Mouse (Mus musculus) midbrain, embryonic 15.5 days (tissue): ENCODE results near the gene Mylpf. TPM values are rescaled to one million over a fixed set of nuclear protein-coding genes. Genes with fewer than 3 reads are reported as not detected.
"Not testable (repeated sequence)": the region's sequence is repeated elsewhere in the genome, so short reads cannot be mapped to it uniquely, and the experiment has no call there.

Source experiments
- ATAC-seq: fragments of 200-750 bp; cut with Nextera tagmentation; replicated peaks from 2 replicates; pipeline ENCODE4 v1.8.0; 2017; ENCODE audit warnings: moderate TSS enrichment
- H3K27ac ChIP-seq: fragments of 300-500 bp; sonication (generic); 2 replicates; pipeline ENCODE4 v1.5.1; 2015; ENCODE audit warnings: mild to moderate bottlenecking, inconsistent platforms
- H3K27me3 ChIP-seq: fragments of 300-500 bp; sonication (generic); replicated peaks from 2 replicates; pipeline ENCODE4 v1.6.1; 2015; ENCODE audit warnings: inconsistent platforms
- H3K36me3 ChIP-seq: fragments of 300-500 bp; sonication (generic); replicated peaks from 2 replicates; pipeline ENCODE4 v1.6.1; 2015; ENCODE audit warnings: inconsistent platforms
- H3K4me1 ChIP-seq: fragments of 300-500 bp; sonication (generic); 2 replicates; pipeline ENCODE4 v1.6.1; 2015; ENCODE audit warnings: inconsistent platforms
- H3K4me2 ChIP-seq: fragments of 300-500 bp; sonication (generic); 2 replicates; pipeline ENCODE4 v1.6.1; 2015; ENCODE audit warnings: inconsistent platforms, mild to moderate bottlenecking, moderate library complexity
- H3K4me3 ChIP-seq: fragments of 300-500 bp; sonication (generic); 2 replicates; pipeline ENCODE4 v1.5.1; 2015; ENCODE audit warnings: mild to moderate bottlenecking, inconsistent platforms
- H3K9ac ChIP-seq: fragments of 300-500 bp; sonication (generic); 2 replicates; pipeline ENCODE4 v1.6.1; 2015; ENCODE audit warnings: mild to moderate bottlenecking, inconsistent platforms
- H3K9me3 ChIP-seq: fragments of 300-500 bp; sonication (generic); 2 replicates; pipeline ENCODE4 v1.6.1; 2016; ENCODE audit warnings: inconsistent platforms
- WGBS: fragments of 180-500 bp; shearing (Covaris S2); methylation state at CpG from one replicate; pipeline ENCODE4 v1.1.7; 2015; ENCODE audit warnings: mixed read lengths; 5-methylcytosine and 5-hydroxymethylcytosine counted together
- polyA plus RNA-seq: library from polyadenylated mRNA; unstranded; fragments of >200 nt; fragmentation: Nextera tagmentation; extraction: Ambion mirVana; gene quantifications from 2 replicates; pipeline ENCODE4 v1.2.1, GENCODE M21; 2015

Mylpf gene
- 3.9 and 5.0 TPM in 2 replicates for polyA plus RNA-seq

DNA sequence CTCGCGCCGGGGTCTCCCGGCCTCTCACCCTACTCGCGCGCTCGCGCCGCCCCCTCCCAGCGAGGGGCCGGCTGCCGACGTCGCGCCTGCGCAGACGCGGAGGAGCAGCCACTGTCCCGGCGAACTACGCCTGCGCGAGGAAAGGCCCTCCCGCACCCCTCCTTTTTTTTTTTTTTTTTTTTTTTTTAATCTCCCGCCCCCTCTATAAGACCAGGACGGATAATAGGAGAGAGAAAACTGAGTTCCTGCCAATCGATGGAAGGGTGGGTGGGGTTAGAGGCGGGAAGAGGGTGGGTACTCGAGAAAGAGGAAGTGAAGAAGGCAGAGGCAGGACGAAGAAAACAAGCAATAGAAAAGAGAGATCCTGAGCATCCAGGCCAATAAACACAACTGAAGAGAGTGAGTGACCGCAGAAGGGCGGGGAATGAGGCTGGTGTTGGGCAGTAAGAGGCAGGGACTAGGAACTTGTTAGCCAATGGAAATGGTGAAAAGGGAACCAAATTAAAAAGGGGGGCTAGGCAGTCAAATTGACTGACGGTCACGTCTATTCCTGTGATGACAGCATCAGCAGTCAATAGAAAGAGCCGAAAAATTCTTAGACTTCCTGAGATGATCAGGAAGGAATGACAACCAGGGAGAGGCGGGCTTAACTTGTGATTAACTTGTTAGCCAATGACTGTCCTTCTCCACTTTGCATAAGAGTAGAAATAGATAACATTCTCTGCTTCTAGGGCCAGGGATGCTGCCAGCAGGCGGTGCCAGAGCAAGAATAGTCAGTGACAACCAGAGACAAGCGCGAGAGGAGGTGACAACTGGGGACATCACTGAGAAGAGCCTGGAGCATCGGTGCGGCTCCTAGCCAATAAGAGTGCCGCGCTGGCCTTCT lies at the start of gene Mylpf:
Gene Mylpf (plus strand): TSS at position 338 of the 886 bp plus-strand sequence.
- Histone ChIP-seq H3K4me2 (peak within 1 kb of the TSS; percentile 99), H3K4me1 (peaks cover 42% of the 10 kb centered on the region), H3K27ac (peak within 1 kb of the TSS; percentile 90), H3K9ac (peak within 1 kb of the TSS; percentile 97), H3K27me3 (0 out of 2 replicates have a peak, but pooled peaks cover 1% of the 10 kb centered on the region), H3K9me3 (no peaks in the 10 kb centered on the region), H3K4me3 (peak within 1 kb of the TSS; percentile 98), H3K36me3 (0 out of 2 replicates have a peak, but pooled peaks cover under 1% of the 10 kb centered on the region)
- WGBS, result under 1% methylated on average over 44 of the region's 44 CpGs
- ATAC-seq, result peak; percentile 96

DNA sequence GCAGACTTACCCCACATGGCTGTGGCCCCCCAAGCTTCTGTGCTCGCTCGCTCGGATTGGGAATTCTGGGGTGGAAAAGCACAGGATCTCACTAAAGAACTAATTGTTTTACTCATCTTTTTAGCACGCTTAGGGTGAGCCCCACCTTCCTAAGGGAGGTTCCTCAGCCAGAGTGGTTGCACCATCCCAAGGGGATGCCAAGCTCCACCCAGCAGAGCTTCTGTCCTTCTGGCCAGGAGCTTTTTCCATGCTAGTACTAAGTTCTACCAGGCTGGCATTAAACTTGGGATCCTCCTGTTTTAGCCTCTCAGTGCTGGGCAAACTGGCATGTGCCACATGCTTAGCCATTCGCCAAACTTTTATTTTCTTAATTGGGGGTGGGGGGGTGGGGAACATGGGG lies 46.1 kb upstream of the Mylpf start:
- WGBS, result 82% methylated on average over 5 of the region's 5 CpGs
- H3K9me3 ChIP-seq, result no peaks in the 10 kb centered on the region

DNA sequence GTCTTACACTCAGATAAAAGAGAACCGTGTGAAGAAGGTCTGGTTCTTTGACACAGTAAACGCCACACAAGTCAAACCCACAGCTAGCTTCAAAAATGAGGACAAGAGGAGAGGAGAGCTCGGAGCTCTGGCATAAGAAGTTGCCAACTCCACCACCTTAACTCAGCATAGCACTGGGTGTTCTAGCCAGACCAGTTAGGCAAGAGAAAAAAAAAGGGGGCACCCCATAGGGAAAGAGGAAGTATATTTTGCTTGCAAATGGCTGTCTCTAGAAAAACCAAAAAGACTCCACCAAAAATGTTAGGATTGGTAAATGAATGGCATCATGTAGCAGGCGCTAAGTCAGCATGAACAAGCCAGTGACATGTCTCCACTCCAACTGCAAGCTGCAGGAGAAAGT lies 44.7 kb upstream of the Mylpf start:
- Histone ChIP-seq H3K27ac (no peak overlapping the region), H3K9me3 (no peaks in the 10 kb centered on the region), H3K4me1 (no peaks in the 10 kb centered on the region), H3K4me2 (no peak overlapping the region), H3K27me3 (no peaks in the 10 kb centered on the region), H3K9ac (no peak overlapping the region), H3K36me3 (no peaks in the 10 kb centered on the region), H3K4me3 (no peak overlapping the region)
- WGBS, result 81% methylated on average over 4 of the region's 4 CpGs
- no peak for ATAC-seq

More for the DNA sequence above, 46.1 kb upstream of the Mylpf start:
- Histone ChIP-seq H3K4me2 (no peak overlapping the region), H3K4me3 (no peak overlapping the region), H3K27ac (no peak overlapping the region), H3K27me3 (no peaks in the 10 kb centered on the region), H3K9ac (no peak overlapping the region), H3K36me3 (no peaks in the 10 kb centered on the region), H3K4me1 (no peaks in the 10 kb centered on the region)
- ATAC-seq, result no peak

DNA sequence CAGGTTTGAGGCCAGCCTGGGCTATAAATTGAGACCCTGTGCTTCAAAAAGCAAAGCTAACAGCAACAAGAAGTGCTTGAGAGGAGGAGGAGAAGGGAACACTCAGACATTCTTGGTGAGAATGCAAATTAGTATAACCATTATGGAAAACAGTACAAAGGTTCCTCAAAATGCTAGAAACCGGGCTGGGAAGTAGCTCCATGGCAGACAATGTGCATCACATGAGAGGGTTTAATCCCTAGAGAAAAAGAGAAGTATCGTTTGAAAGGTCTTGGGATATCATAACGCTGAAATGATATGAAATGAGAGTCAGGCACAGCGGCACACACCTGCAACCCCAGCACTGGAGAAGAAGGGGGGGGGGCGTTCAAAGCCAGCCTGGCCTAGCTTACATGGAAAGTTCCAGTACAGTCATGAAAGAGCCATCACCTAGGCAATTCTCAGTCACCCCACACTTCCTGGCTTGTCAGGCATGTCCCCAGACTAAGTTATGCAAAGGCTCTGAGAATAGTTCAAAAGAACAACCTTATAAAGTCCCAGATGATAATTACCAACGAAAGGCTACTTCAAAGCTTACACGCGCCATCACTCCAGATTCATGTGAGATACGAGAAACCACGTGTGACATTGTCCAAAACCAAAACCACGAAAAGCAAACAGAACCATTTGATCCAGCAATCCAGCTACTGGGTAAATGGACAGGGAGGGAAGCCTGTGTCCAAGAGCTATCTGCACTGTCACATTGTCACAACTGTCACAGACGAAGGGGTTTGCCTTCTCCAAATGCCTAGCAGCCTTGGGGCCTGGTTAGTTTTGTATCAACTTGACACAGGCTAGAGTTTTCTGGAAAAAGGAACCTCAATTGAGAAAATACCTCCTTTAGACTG lies 42.8 kb upstream of the Mylpf start:
- Histone ChIP-seq H3K27me3 (no peaks in the 10 kb centered on the region), H3K4me2 (no peak overlapping the region), H3K9me3 (no peaks in the 10 kb centered on the region), H3K9ac (no peak overlapping the region), H3K36me3 (no peaks in the 10 kb centered on the region), H3K27ac (no peak overlapping the region), H3K4me1 (no peaks in the 10 kb centered on the region), H3K4me3 (no peak overlapping the region)
- ATAC-seq, result no peak
- WGBS, result 81% methylated on average over 12 of the region's 12 CpGs

DNA sequence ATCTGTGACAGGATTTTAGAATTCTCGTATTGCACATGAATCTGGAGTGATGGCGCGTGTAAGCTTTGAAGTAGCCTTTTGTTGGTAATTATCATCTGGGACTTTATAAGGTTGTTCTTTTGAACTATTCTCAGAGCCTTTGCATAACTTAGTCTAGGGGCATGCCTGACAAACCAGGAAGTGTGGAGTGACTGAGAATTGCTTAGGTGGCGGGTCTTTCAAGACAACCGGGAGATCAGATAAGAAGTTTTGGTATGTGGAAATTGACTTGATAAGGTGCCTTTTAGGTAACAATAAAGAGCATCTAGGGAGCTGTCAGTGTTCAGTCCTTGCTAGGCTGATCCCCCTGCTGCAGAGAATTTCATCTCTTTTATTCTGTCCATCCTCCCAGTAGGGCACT lies 42.2 kb upstream of the Mylpf start:
- WGBS, result 88% methylated on average over 5 of the region's 5 CpGs
- no peak for ATAC-seq

DNA sequence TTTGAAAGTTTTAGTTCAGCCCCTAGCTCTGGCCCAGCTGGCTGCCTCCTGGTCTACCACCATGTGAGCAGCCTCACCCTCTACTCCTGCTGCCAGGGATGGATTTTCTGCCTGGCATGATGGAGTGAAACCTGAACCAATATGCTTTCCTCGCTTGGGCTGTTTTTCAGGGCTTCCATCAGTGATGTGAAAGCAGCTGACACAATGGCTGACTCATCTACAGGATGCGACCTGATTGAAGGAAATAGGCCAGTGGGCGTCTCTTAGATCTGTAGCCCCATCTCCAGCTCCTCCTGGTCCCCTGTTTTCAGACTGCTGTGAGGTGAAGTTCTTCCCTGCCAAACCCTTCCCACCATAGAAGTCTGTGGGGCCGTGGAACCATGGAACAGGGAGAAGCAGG lies 31.8 kb upstream of the Mylpf start:
- Histone ChIP-seq H3K27me3 (no peaks in the 10 kb centered on the region), H3K4me3 (no peak overlapping the region), H3K9ac (no peak overlapping the region), H3K4me2 (no peak overlapping the region), H3K27ac (no peak overlapping the region), H3K4me1 (no peaks in the 10 kb centered on the region), H3K9me3 (no peaks in the 10 kb centered on the region), H3K36me3 (no peaks in the 10 kb centered on the region)
- ATAC-seq, result no peak
- 83% methylated on average over 4 of the region's 4 CpGs for WGBS

More for the DNA sequence above, 42.2 kb upstream of the Mylpf start:
- Histone ChIP-seq H3K9me3 (no peaks in the 10 kb centered on the region), H3K4me2 (no peak overlapping the region), H3K27me3 (no peaks in the 10 kb centered on the region), H3K4me3 (no peak overlapping the region), H3K9ac (no peak overlapping the region), H3K36me3 (no peaks in the 10 kb centered on the region), H3K4me1 (no peaks in the 10 kb centered on the region), H3K27ac (no peak overlapping the region)

DNA sequence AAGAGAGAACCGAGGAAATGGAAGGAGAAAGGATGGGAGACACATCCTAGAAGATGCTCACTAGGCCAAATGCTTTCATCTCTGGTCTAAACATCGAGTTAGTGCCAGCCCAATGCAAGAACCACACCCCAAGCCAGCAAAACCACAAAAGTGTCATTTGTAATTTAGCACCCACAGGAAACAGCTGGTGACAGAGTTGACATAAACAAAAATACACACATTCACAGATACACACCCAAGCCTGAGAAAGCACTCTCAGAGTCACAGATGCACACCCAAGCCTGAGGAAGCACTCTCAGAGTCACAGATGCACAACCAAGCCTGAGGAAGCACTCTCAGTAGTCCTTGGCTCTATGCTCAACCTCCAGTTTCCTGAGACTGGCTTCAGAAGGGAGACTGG lies 27.9 kb upstream of the Mylpf start:
- Histone ChIP-seq H3K4me1 (no peaks in the 10 kb centered on the region), H3K4me3 (no peak overlapping the region), H3K9me3 (no peaks in the 10 kb centered on the region), H3K27ac (no peak overlapping the region), H3K4me2 (no peak overlapping the region), H3K27me3 (no peaks in the 10 kb centered on the region), H3K9ac (no peak overlapping the region), H3K36me3 (no peaks in the 10 kb centered on the region)
- whole genome bisulfite sequencing, result 81% methylated on average over 2 of the region's 2 CpGs
- no peak for ATAC-seq

DNA sequence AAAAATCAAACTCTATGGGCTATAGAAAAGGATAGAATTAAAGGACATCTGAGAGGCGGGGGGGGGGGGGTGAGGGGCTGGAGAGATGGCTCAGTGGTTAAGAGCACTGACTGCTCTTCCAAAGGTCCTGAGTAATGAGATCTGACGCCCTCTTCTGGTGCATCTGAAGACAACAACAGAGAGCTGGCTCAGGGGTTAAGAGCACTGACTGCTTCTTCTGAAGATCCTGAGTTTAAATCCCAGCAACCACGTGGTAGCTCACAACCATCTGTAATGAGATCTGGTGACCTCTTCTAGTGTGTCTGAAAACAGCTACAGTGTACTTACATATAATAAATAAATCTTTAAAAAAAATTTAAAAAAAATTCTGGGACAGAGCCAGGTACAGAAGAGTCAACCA lies 27.0 kb upstream of the Mylpf start:
- not testable (repeated sequence) for H3K27ac ChIP-seq, H3K36me3 ChIP-seq, H3K9ac ChIP-seq, H3K4me1 ChIP-seq, H3K9me3 ChIP-seq, H3K27me3 ChIP-seq, H3K4me3 ChIP-seq, ATAC-seq, H3K4me2 ChIP-seq
- WGBS, result 34% methylated on average over 3 of the region's 3 CpGs

DNA sequence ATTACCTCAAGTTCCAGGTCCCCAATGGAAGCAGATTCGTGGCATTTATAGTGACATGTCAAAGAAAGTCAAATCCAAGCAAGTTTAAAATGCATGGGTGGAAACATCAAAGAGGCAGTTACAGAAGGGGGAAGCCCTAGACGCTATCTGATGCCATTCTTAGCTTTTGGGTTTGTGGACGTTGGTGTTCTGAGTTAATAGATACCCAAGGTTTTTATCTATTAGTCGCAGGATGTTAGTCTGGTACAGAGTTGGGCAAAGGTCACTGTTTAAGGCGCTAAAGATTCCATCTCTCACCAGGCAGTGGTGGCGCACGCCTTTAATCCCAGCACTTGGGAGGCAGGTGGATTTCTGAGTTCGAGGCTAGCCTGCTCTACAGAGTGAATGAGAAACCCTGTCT lies 25.3 kb upstream of the Mylpf start:
- no peaks in the 10 kb centered on the region for H3K4me1 ChIP-seq
- no peaks in the 10 kb centered on the region for H3K9me3 ChIP-seq
- H3K27ac ChIP-seq, result no peak overlapping the region
- H3K9ac ChIP-seq, result no peak overlapping the region
- no peak overlapping the region for H3K4me3 ChIP-seq
- H3K4me2 ChIP-seq, result no peak overlapping the region
- ATAC-seq, result no peak
- no peaks in the 10 kb centered on the region for H3K27me3 ChIP-seq
- no peaks in the 10 kb centered on the region for H3K36me3 ChIP-seq
- 83% methylated on average over 8 of the region's 8 CpGs for WGBS

DNA sequence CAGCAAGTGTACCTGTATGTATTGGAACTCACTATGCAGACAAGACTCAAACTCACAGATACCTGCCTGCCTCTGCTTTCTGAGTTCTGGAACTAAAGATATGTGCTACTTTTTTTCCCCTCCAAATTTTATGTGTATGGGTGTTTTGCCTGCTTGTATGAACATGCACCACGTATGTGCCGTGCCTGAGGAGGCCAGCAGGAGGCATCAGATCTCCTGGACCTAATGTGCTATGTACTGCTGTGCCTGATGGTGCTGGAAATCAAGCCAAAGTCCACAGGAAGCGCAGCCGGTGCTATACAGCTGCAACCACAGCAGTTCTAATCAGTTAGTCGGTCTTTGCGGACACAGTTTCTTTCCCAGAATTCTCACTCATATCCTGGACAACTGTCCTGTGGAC lies 24.9 kb upstream of the Mylpf start:
- Histone ChIP-seq H3K27me3 (no peaks in the 10 kb centered on the region), H3K9ac (no peak overlapping the region), H3K4me1 (no peaks in the 10 kb centered on the region), H3K4me2 (no peak overlapping the region), H3K27ac (no peak overlapping the region), H3K36me3 (no peaks in the 10 kb centered on the region), H3K9me3 (no peaks in the 10 kb centered on the region), H3K4me3 (no peak overlapping the region)
- ATAC-seq, result no peak
- WGBS, result 77% methylated on average over 6 of the region's 6 CpGs

DNA sequence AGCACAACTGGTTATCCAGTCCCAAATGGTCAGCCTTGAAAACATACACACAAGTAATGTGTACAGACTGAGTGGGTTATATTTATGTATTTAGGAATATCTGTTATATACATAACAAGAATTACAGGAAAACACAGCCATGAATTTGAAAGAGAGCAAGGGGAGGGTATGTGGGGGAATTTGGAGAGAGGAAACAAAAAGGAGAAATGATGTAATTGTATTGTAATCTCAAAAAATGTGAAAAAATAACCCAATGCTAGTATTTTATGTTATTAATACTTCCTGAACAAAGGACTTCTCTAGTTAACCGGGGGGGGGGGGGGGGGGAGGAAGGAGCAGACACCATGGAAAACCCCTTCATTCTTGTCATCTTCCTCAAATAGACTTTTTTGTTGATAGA lies 24.0 kb upstream of the Mylpf start:
- Histone ChIP-seq H3K27me3 (no peaks in the 10 kb centered on the region), H3K4me2 (no peak overlapping the region), H3K36me3 (no peaks in the 10 kb centered on the region), H3K4me1 (no peaks in the 10 kb centered on the region), H3K9me3 (no peaks in the 10 kb centered on the region), H3K4me3 (no peak overlapping the region), H3K9ac (no peak overlapping the region), H3K27ac (no peak overlapping the region)
- no peak for ATAC-seq
- 0% methylated on average over 1 of the region's 1 CpGs for WGBS

DNA sequence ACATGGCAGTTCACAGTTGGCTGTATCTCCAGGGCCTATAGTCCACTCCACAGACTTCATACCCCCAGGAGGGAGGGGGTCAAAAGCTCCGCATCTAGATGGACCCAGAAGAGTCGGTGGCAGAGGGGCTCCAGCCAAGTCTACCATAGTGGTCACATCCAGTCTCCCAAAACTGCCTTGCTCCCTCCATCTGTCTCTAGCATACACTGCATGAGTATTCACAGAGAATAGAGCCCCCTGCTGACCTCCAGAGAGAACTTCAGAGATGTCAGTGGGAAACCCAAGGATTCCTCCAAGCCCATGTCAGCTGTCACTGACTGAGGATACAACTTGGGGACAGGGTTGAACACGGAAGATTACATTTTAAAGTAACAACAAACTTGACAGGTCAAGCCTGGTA lies 23.1 kb upstream of the Mylpf start:
- Histone ChIP-seq H3K4me2 (no peak overlapping the region), H3K4me1 (no peaks in the 10 kb centered on the region), H3K4me3 (no peak overlapping the region), H3K9ac (no peak overlapping the region), H3K27ac (no peak overlapping the region), H3K36me3 (no peaks in the 10 kb centered on the region), H3K9me3 (no peaks in the 10 kb centered on the region), H3K27me3 (no peaks in the 10 kb centered on the region)
- ATAC-seq, result no peak
- 67% methylated on average over 3 of the region's 3 CpGs for WGBS
